Mouse (Mus musculus) liver, postnatal 0 days (tissue): ENCODE data around the gene Tcp11l1.

Experiments used
- CTCF ChIP-seq: sonication (generic); IDR thresholded peaks from 2 replicates; pipeline ENCODE4 v1.5.1; 2016; ENCODE audit warnings: antibody characterized with exemption, low read depth
- EP300 ChIP-seq: IDR thresholded peaks from 2 replicates; pipeline ENCODE4 v1.6.1; 2016; ENCODE audit warnings: antibody characterized with exemption, low read depth, mild to moderate bottlenecking

DNA sequence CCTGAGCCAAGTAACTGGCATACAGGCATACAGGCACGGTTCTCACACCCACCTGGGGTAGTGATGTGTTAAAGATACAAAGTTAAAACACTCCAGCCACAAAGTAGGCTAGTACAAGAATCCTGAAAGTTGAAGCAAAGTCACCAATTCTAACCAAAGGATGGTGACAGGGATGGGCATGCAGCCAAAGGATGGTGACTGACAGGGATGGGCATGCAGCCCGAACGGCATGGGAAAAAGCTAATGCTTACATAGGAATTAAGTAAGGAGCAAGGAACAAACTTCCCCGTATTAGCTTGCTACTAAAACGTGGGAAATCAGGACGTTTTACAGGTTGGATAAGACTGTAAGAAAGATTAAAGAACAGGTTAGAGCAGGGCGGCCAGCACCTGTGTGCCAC, 24.3 kb upstream of the Tcp11l1 start:
- TF ChIP-seq CTCF (no peak), EP300 (no peak)
